Mouse (Mus musculus) intestine, embryonic 16.5 days (tissue): Measurements from ENCODE around the gene Cdkn3. TPM values are rescaled to one million over a fixed set of nuclear protein-coding genes. Genes with fewer than 3 reads are reported as not detected.

Source experiments
- ATAC-seq: fragments of 200-750 bp; cut with Nextera tagmentation; 2 replicates; pipeline ENCODE4 v1.8.0; 2017; ENCODE audit warnings: moderate TSS enrichment, moderate library complexity
- H3K27ac ChIP-seq: fragments of 300-500 bp; sonication (generic); 2 replicates; pipeline ENCODE4 v1.5.1; 2014; ENCODE audit warnings: mild to moderate bottlenecking, low read length
- H3K27me3 ChIP-seq: fragments of 300-500 bp; sonication (generic); replicated peaks from 2 replicates; pipeline ENCODE4 v1.6.1; 2014; ENCODE audit warnings: low read length, control low read depth, mixed read lengths; ENCODE audit not compliant: control insufficient read depth, insufficient read depth
- H3K36me3 ChIP-seq: fragments of 300-500 bp; sonication (generic); 2 replicates; pipeline ENCODE4 v1.6.1; 2014; ENCODE audit warnings: low read length, control low read depth; ENCODE audit not compliant: control insufficient read depth, insufficient read depth
- H3K4me1 ChIP-seq: fragments of 300-500 bp; sonication (generic); 2 replicates; pipeline ENCODE4 v1.6.1; 2014; ENCODE audit warnings: low read length, control low read depth, mixed read lengths; ENCODE audit not compliant: control insufficient read depth, insufficient read depth
- H3K4me2 ChIP-seq: fragments of 300-500 bp; sonication (generic); 2 replicates; pipeline ENCODE4 v1.6.1; 2014; ENCODE audit warnings: low read depth, low read length, control low read depth
- H3K4me3 ChIP-seq: fragments of 300-500 bp; sonication (generic); 2 replicates; pipeline ENCODE4 v1.5.1; 2014; ENCODE audit warnings: mild to moderate bottlenecking, low read length
- H3K9ac ChIP-seq: fragments of 300-500 bp; sonication (generic); 2 replicates; pipeline ENCODE4 v1.6.1; 2014; ENCODE audit warnings: low read depth, low read length
- H3K9me3 ChIP-seq: fragments of 300-500 bp; sonication (generic); 2 replicates; pipeline ENCODE4 v1.6.1; 2016; ENCODE audit warnings: low read length, control low read depth; ENCODE audit not compliant: control insufficient read depth
- WGBS: fragments of 180-500 bp; shearing (Covaris S2); extraction: QIAGEN DNeasy Blood & Tissue Kit; methylation state at CpG from one replicate; pipeline ENCODE4 v1.1.7; 2014; 5-methylcytosine and 5-hydroxymethylcytosine counted together
- polyA plus RNA-seq: library from polyadenylated mRNA; unstranded; fragments of >200 nt; fragmentation: Nextera tagmentation; extraction: Ambion mirVana; gene quantifications from 2 replicates; pipeline ENCODE4 v1.2.1, GENCODE M21; 2015

The Cdkn3 gene
- polyA plus RNA-seq, 1 experiment from 2014 or later = 61.1 TPM

DNA sequence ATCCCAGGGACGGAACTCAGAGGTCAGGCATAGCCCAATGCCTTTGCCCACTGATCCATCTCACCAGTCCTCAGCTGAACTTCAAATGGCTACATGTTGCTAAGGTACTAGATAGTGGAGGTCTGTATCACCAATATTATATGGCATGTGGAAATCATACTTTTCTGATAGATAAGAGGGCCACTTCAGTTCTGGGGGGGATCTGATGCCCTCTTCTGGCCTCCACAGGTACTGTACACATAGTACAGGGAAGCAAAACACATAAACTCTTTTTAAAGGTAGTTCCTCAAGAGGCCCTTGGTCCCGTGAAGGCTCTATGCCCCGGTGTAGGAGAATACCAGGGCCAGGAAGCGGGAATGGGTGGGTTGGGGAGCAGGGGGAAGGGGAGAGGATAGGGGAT, 30.0 kb downstream of the Cdkn3 start:
- Histone ChIP-seq H3K36me3 (no peaks in the 10 kb centered on the region), H3K4me1 (peaks cover 7% of the 10 kb centered on the region), H3K27me3 (no peaks in the 10 kb centered on the region), H3K4me2 (no peak overlapping the region), H3K4me3 (no peak overlapping the region), H3K9me3 (no peaks in the 10 kb centered on the region), H3K9ac (no peak overlapping the region), H3K27ac (no peak overlapping the region)
- 69% methylated on average over 4 of the region's 4 CpGs for WGBS
- no peak for ATAC-seq

DNA sequence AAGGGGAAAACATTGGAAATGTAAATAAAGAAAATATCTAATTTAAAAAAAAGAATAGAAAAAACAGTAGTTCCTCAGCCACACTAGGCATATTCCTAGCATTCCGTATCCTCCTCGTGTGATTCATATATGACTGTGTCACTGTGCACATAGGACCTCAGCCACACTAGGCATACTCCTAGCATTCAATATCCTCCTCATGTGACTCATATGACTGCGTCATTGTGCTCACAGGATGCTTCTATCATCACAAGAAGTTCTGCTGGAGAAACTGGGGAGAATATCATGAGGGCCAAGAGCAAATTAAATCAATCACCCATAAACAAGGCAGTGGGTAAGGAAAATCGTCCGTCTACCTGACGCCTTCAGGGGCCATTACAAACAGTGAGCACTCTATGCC, 30.4 kb downstream of the Cdkn3 start:
- WGBS = 90% methylated on average over 6 of the region's 6 CpGs

DNA sequence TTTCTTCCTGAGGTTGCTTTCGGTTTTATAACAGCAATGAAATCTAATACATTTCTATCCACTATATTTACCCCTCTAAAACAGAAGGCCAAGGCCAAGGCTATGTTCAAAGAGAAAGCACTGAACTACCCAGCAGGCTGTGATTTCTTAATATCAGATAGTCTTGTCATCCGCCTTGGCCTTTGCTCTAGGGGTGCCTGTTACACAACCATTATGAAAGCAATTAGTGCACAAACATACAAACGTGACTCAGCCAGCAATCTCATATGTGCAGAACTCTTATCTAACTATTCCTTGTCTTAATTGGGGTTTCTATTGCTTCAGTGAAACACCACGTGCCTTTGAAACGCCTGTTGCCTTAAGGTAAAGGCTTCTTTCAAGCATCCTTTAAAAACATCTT, 33.8 kb downstream of the Cdkn3 start:
- peak; percentile 95 for ATAC-seq
- WGBS = 72% methylated on average over 5 of the region's 5 CpGs

More for the DNA sequence above, 30.4 kb downstream of the Cdkn3 start:
- Histone ChIP-seq H3K9ac (no peak overlapping the region), H3K4me2 (no peak overlapping the region), H3K36me3 (no peaks in the 10 kb centered on the region), H3K9me3 (no peaks in the 10 kb centered on the region), H3K4me1 (peaks cover 7% of the 10 kb centered on the region), H3K27ac (no peak overlapping the region), H3K4me3 (no peak overlapping the region), H3K27me3 (no peaks in the 10 kb centered on the region)
- ATAC-seq = no peak

DNA sequence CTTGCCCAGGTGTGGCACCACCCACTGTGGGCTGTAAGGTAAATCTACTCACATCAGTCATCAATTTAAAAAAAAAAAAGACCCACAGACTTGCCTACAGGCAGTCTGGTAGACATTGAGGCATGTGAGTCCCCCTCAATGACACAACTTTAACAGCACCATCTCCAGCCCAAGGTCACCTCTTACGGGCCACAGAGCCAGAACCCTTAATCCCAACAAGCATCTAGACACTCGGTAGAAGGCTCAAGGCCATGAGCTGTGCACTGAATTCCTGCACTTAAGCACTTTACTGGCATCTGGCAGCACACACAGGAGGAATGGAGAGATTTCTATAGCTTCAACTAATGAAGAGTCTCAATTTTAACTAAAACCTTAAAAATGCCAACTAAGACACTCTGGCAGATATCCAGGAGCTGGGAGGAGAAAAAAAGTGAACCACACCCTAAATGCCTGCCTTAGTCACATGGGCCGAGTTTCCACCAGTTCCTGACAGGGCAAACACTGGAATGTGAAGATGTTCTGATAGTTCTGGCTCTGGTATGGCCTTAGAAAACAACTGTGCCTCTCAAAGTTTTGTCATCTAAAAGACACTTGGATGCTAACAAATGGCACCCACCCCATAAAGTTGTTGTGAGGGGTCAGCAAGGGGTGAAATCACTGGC, 40.5 kb downstream of the Cdkn3 start:
- H3K4me3 ChIP-seq = no peak overlapping the region

More for the DNA sequence above, 33.8 kb downstream of the Cdkn3 start:
- Histone ChIP-seq H3K27ac (peak overlapping the region; percentile 65), H3K4me2 (no peak overlapping the region), H3K9me3 (no peaks in the 10 kb centered on the region), H3K27me3 (no peaks in the 10 kb centered on the region), H3K36me3 (no peaks in the 10 kb centered on the region), H3K4me1 (no peaks in the 10 kb centered on the region), H3K4me3 (no peak overlapping the region), H3K9ac (no peak overlapping the region)

DNA sequence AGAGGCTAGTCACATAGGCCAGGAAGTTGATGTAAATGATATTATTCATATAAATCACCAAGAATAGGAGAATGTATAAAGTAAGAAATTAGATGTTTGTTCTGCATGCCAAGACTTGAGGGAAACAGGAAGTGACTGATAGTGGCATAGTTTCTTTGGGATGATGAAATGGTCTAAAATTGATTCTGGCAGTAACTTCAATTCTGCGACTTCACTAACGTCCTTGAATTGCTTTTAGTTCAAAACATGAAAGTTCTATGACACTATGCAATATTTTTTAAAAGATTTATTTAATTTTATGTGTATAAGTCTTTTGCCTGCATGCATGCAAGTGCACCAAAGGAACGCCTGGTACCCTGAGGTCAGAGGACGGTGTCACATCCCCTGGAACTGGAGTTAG, 42.9 kb downstream of the Cdkn3 start:
- 81% methylated on average over 4 of the region's 4 CpGs for WGBS

More for the DNA sequence above, 40.5 kb downstream of the Cdkn3 start:
- WGBS = 60% methylated on average over 3 of the region's 3 CpGs
- H3K4me2 ChIP-seq = no peak overlapping the region
- no peaks in the 10 kb centered on the region for H3K36me3 ChIP-seq
- H3K9ac ChIP-seq = no peak overlapping the region
- no peak; the same call in 1 of the 2 replicates for ATAC-seq
- H3K4me1 ChIP-seq = no peaks in the 10 kb centered on the region
- H3K9me3 ChIP-seq = no peaks in the 10 kb centered on the region
- H3K27ac ChIP-seq = no peak overlapping the region
- no peaks in the 10 kb centered on the region for H3K27me3 ChIP-seq

DNA sequence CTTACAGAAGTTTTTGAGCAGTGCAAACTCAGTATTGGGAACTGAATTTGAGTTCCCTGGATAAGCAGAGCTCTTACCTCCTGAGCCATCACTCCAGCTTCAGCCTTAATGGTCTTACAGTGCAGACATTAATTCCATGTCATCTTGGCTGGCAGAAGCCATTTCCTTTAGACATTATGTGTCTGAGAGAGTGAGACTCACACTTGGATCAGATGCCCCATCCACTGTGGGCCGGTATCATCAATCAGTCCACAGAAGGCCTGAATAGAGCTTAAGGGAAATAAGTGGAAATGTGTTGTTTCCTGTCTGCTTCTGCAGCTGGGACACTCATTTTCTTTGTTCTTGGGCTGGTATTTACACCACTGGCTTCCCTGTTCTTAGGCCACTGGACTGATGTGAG, 43.5 kb downstream of the Cdkn3 start:
- no peaks in the 10 kb centered on the region for H3K36me3 ChIP-seq
- no peak overlapping the region for H3K9ac ChIP-seq
- no peak overlapping the region for H3K4me3 ChIP-seq
- 88% methylated on average over 1 of the region's 1 CpGs for WGBS
- no peak for ATAC-seq
- H3K27me3 ChIP-seq = no peaks in the 10 kb centered on the region
- H3K27ac ChIP-seq = no peak overlapping the region
- no peaks in the 10 kb centered on the region for H3K4me1 ChIP-seq
- H3K4me2 ChIP-seq = no peak overlapping the region
- H3K9me3 ChIP-seq = no peaks in the 10 kb centered on the region

More for the DNA sequence above, 42.9 kb downstream of the Cdkn3 start:
- no peaks in the 10 kb centered on the region for H3K4me1 ChIP-seq
- no peak overlapping the region for H3K27ac ChIP-seq
- H3K9me3 ChIP-seq = no peaks in the 10 kb centered on the region
- H3K4me2 ChIP-seq = no peak overlapping the region
- ATAC-seq = no peak
- no peak overlapping the region for H3K9ac ChIP-seq
- no peaks in the 10 kb centered on the region for H3K27me3 ChIP-seq
- H3K36me3 ChIP-seq = no peaks in the 10 kb centered on the region
- no peak overlapping the region for H3K4me3 ChIP-seq

DNA sequence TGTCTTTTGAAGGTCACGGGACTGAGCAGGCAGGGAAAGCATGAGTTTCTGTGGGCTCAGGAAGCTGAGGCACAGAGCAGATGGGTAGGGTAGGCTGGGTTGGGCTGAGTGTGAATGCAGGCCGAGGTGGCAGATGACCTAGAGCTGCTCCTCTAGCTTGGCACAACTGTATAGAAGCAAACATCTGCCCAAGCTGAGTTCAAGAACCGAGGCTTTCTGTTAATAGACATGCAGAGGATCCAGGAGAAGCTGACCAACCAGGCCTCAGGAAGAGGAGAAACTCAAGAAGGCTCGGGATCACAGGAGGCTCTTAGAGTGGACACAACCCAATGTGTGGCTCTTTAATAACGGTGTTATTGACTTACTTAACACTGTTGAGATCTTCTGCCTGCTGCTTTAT, 45.8 kb downstream of the Cdkn3 start:
- Histone ChIP-seq H3K36me3 (no peaks in the 10 kb centered on the region), H3K4me3 (no peak overlapping the region)
- 88% methylated on average over 5 of the region's 5 CpGs for WGBS

DNA sequence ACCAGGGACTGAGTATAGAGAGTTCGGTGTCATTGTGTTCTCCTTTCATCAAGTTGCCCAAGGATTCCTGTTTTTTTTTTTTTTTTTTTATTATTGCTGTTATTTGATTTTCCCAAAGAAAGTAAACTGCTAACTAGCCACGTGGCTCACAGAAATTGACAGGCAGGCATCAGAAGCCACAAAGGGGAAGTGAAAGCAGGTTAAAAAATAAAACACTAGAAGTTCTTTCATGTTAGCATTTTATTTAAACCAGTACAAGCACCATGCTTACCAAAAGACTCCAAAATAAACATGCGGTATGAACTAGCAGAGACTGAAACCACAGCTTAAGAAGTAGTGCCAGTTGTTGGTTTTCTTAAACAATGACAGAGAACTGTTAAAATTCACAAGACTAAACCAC, 47.6 kb downstream of the Cdkn3 start:
- Histone ChIP-seq H3K36me3 (no peaks in the 10 kb centered on the region), H3K4me2 (no peak overlapping the region), H3K9ac (no peak overlapping the region), H3K4me3 (no peak overlapping the region), H3K9me3 (no peaks in the 10 kb centered on the region), H3K4me1 (no peaks in the 10 kb centered on the region), H3K27ac (no peak overlapping the region), H3K27me3 (no peaks in the 10 kb centered on the region)
- 80% methylated on average over 3 of the region's 3 CpGs for WGBS
- ATAC-seq = no peak

More for the DNA sequence above, 45.8 kb downstream of the Cdkn3 start:
- H3K27ac ChIP-seq = no peak overlapping the region
- H3K27me3 ChIP-seq = no peaks in the 10 kb centered on the region
- no peaks in the 10 kb centered on the region for H3K4me1 ChIP-seq
- H3K9me3 ChIP-seq = no peaks in the 10 kb centered on the region
- no peak for ATAC-seq
- H3K9ac ChIP-seq = no peak overlapping the region
- H3K4me2 ChIP-seq = no peak overlapping the region

DNA sequence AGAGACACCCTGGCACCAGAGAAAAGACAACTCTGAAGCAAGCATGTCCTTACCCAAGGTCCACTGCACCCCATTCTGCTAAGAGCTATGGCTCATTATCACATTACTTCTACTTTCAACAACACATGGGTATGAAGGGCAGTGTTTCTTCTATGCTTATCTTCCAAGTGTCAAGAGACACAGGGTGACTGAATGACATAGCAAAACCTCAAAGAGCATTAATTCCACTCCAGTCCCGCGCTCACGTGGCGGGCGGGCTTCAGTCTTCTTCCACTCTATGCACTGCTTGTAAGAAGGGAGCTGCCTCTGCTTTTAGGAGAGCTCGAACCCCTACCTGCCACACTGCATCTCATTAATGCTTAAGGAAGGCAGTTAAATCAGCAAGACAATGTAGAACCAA, 55.3 kb downstream of the Cdkn3 start:
- no peak overlapping the region for H3K4me3 ChIP-seq
- peaks cover 3% of the 10 kb centered on the region for H3K4me1 ChIP-seq
- H3K4me2 ChIP-seq = no peak overlapping the region
- no peaks in the 10 kb centered on the region for H3K9me3 ChIP-seq
- no peak for ATAC-seq
- WGBS = 88% methylated on average over 6 of the region's 6 CpGs
- H3K9ac ChIP-seq = no peak overlapping the region
- H3K36me3 ChIP-seq = peaks cover 6% of the 10 kb centered on the region; the same call in 1 of the 2 replicates
- no peak overlapping the region for H3K27ac ChIP-seq
- H3K27me3 ChIP-seq = no peaks in the 10 kb centered on the region
